Mouse (Mus musculus): Measurements from ENCODE around the gene Vpreb2. TPM values are rescaled to one million over a fixed set of nuclear protein-coding genes. Genes with fewer than 3 reads are reported as not detected.
"Not testable (repeated sequence)": the region's sequence is repeated elsewhere in the genome, so short reads cannot be mapped to it uniquely, and the experiment has no call there.

Vpreb2 gene
- polyA plus RNA-seq, 1 experiment from 2014 or later: not detected

- H3K9me3 ChIP-seq (replicated peaks; ENCODE audit: control insufficient read depth, low read length, poor library complexity, severe bottlenecking): no peaks in the 10 kb centered on the region
Observed at GRCm38 (mm10) chr16:17945081-17945831, 35.0 kb upstream of the Vpreb2 start.

GRCm38 (mm10) chr16:17949421-17949877 lies 30.8 kb upstream of the Vpreb2 start:
- ATAC-seq: peak; percentile 89
- 3% methylated on average over 2 of the region's 2 CpGs for WGBS
- H3K27ac ChIP-seq (ENCODE audit: low read length): peak overlapping the region; percentile 63; the same call in 1 of the 2 replicates

More at GRCm38 (mm10) chr16:17945081-17945831, 35.0 kb upstream of the Vpreb2 start:
- no peak overlapping the region for H3K27ac ChIP-seq (ENCODE audit: low read length)
- WGBS: 59% methylated on average over 7 of the region's 7 CpGs
- H3K4me1 ChIP-seq (ENCODE audit: control insufficient read depth, insufficient read depth, low read length): peaks cover 7% of the 10 kb centered on the region; the same call in 1 of the 2 replicates
- ATAC-seq: no peak
- H3K27me3 ChIP-seq (ENCODE audit: control insufficient read depth, insufficient read depth, low read depth, low read length): no peaks in the 10 kb centered on the region
- H3K4me2 ChIP-seq (ENCODE audit: low read length): no peak overlapping the region
- H3K36me3 ChIP-seq (ENCODE audit: control insufficient read depth, insufficient read depth, low read length): no peaks in the 10 kb centered on the region
- H3K4me3 ChIP-seq (ENCODE audit: low read depth, low read length): no peak overlapping the region
- H3K9ac ChIP-seq (ENCODE audit: low read depth, low read length): no peak overlapping the region

GRCm38 (mm10) chr16:17950068-17950467 lies 30.2 kb upstream of the Vpreb2 start:
- no peaks in the 10 kb centered on the region for H3K9me3 ChIP-seq (replicated peaks; ENCODE audit: control insufficient read depth, low read length, poor library complexity, severe bottlenecking)
- peak; percentile 32; the same call in 1 of the 2 replicates for ATAC-seq
- no peaks in the 10 kb centered on the region for H3K36me3 ChIP-seq (ENCODE audit: control insufficient read depth, insufficient read depth, low read length)
- no peaks in the 10 kb centered on the region for H3K27me3 ChIP-seq (ENCODE audit: control insufficient read depth, insufficient read depth, low read depth, low read length)
- peak overlapping the region; percentile 34; the same call in 1 of the 2 replicates for H3K27ac ChIP-seq (ENCODE audit: low read length)
- peaks cover 8% of the 10 kb centered on the region; the same call in 1 of the 2 replicates for H3K4me1 ChIP-seq (ENCODE audit: control insufficient read depth, insufficient read depth, low read length)
- H3K9ac ChIP-seq (ENCODE audit: low read depth, low read length): no peak overlapping the region
- H3K4me2 ChIP-seq (ENCODE audit: low read length): no peak overlapping the region
- H3K4me3 ChIP-seq (ENCODE audit: low read depth, low read length): no peak overlapping the region
- 19% methylated on average over 4 of the region's 4 CpGs for WGBS

More at GRCm38 (mm10) chr16:17949421-17949877, 30.8 kb upstream of the Vpreb2 start:
- no peak overlapping the region for H3K4me3 ChIP-seq (ENCODE audit: low read depth, low read length)
- no peaks in the 10 kb centered on the region for H3K36me3 ChIP-seq (ENCODE audit: control insufficient read depth, insufficient read depth, low read length)
- no peaks in the 10 kb centered on the region for H3K9me3 ChIP-seq (replicated peaks; ENCODE audit: control insufficient read depth, low read length, poor library complexity, severe bottlenecking)
- H3K9ac ChIP-seq (ENCODE audit: low read depth, low read length): peak overlapping the region; percentile 30; the same call in 1 of the 2 replicates
- H3K27me3 ChIP-seq (ENCODE audit: control insufficient read depth, insufficient read depth, low read depth, low read length): no peaks in the 10 kb centered on the region
- H3K4me1 ChIP-seq (ENCODE audit: control insufficient read depth, insufficient read depth, low read length): peaks cover 8% of the 10 kb centered on the region; the same call in 1 of the 2 replicates
- H3K4me2 ChIP-seq (ENCODE audit: low read length): no peak overlapping the region

GRCm38 (mm10) chr16:17951618-17952017 lies 28.6 kb upstream of the Vpreb2 start:
- H3K4me1 ChIP-seq (ENCODE audit: control insufficient read depth, insufficient read depth, low read length): peaks cover 8% of the 10 kb centered on the region; the same call in 1 of the 2 replicates

GRCm38 (mm10) chr16:17956052-17956638 lies 24.1 kb upstream of the Vpreb2 start:
- H3K4me2 ChIP-seq (ENCODE audit: low read length); ATAC-seq; H3K4me1 ChIP-seq (ENCODE audit: control insufficient read depth, insufficient read depth, low read length); H3K9me3 ChIP-seq (replicated peaks; ENCODE audit: control insufficient read depth, low read length, poor library complexity, severe bottlenecking); H3K4me3 ChIP-seq (ENCODE audit: low read depth, low read length); H3K27ac ChIP-seq (ENCODE audit: low read length); H3K27me3 ChIP-seq (ENCODE audit: control insufficient read depth, insufficient read depth, low read depth, low read length); H3K9ac ChIP-seq (ENCODE audit: low read depth, low read length); H3K36me3 ChIP-seq (ENCODE audit: control insufficient read depth, insufficient read depth, low read length): not testable (repeated sequence)
- WGBS: 94% methylated on average over 16 of the region's 17 CpGs

More at GRCm38 (mm10) chr16:17951618-17952017, 28.6 kb upstream of the Vpreb2 start:
- Histone ChIP-seq H3K4me2 (ENCODE audit: low read length) (no peak overlapping the region), H3K4me3 (ENCODE audit: low read depth, low read length) (no peak overlapping the region), H3K27me3 (ENCODE audit: control insufficient read depth, insufficient read depth, low read depth, low read length) (no peaks in the 10 kb centered on the region), H3K9ac (ENCODE audit: low read depth, low read length) (no peak overlapping the region), H3K36me3 (ENCODE audit: control insufficient read depth, insufficient read depth, low read length) (no peaks in the 10 kb centered on the region), H3K9me3 (replicated peaks; ENCODE audit: control insufficient read depth, low read length, poor library complexity, severe bottlenecking) (no peaks in the 10 kb centered on the region), H3K27ac (ENCODE audit: low read length) (no peak overlapping the region)
- WGBS: 95% methylated on average over 3 of the region's 4 CpGs
- ATAC-seq: no peak

GRCm38 (mm10) chr16:17962091-17962490 lies 18.1 kb upstream of the Vpreb2 start:
- 81% methylated on average over 7 of the region's 7 CpGs for WGBS

GRCm38 (mm10) chr16:17971853-17972252 lies 8.4 kb upstream of the Vpreb2 start:
- Histone ChIP-seq H3K36me3 (ENCODE audit: control insufficient read depth, insufficient read depth, low read length) (no peaks in the 10 kb centered on the region), H3K27me3 (ENCODE audit: control insufficient read depth, insufficient read depth, low read depth, low read length) (no peaks in the 10 kb centered on the region), H3K27ac (ENCODE audit: low read length) (no peak overlapping the region), H3K9me3 (replicated peaks; ENCODE audit: control insufficient read depth, low read length, poor library complexity, severe bottlenecking) (no peaks in the 10 kb centered on the region), H3K4me3 (ENCODE audit: low read depth, low read length) (no peak overlapping the region), H3K4me2 (ENCODE audit: low read length) (no peak overlapping the region), H3K4me1 (ENCODE audit: control insufficient read depth, insufficient read depth, low read length) (no peaks in the 10 kb centered on the region), H3K9ac (ENCODE audit: low read depth, low read length) (no peak overlapping the region)
- no peak for ATAC-seq
- 80% methylated on average over 5 of the region's 5 CpGs for WGBS

More at GRCm38 (mm10) chr16:17962091-17962490, 18.1 kb upstream of the Vpreb2 start:
- Histone ChIP-seq H3K9ac (ENCODE audit: low read depth, low read length) (no peak overlapping the region), H3K4me3 (ENCODE audit: low read depth, low read length) (no peak overlapping the region), H3K4me1 (ENCODE audit: control insufficient read depth, insufficient read depth, low read length) (no peaks in the 10 kb centered on the region), H3K9me3 (replicated peaks; ENCODE audit: control insufficient read depth, low read length, poor library complexity, severe bottlenecking) (no peaks in the 10 kb centered on the region), H3K27me3 (ENCODE audit: control insufficient read depth, insufficient read depth, low read depth, low read length) (no peaks in the 10 kb centered on the region), H3K36me3 (ENCODE audit: control insufficient read depth, insufficient read depth, low read length) (no peaks in the 10 kb centered on the region), H3K4me2 (ENCODE audit: low read length) (no peak overlapping the region), H3K27ac (ENCODE audit: low read length) (no peak overlapping the region)
- no peak for ATAC-seq

GRCm38 (mm10) chr16:17977840-17978239 lies 2.4 kb upstream of the Vpreb2 start:
- H3K9ac ChIP-seq (ENCODE audit: low read depth, low read length); H3K9me3 ChIP-seq (replicated peaks; ENCODE audit: control insufficient read depth, low read length, poor library complexity, severe bottlenecking); H3K4me1 ChIP-seq (ENCODE audit: control insufficient read depth, insufficient read depth, low read length); ATAC-seq; H3K27ac ChIP-seq (ENCODE audit: low read length); H3K4me2 ChIP-seq (ENCODE audit: low read length); H3K36me3 ChIP-seq (ENCODE audit: control insufficient read depth, insufficient read depth, low read length); H3K4me3 ChIP-seq (ENCODE audit: low read depth, low read length); H3K27me3 ChIP-seq (ENCODE audit: control insufficient read depth, insufficient read depth, low read depth, low read length): not testable (repeated sequence)
- 67% methylated on average over 7 of the region's 7 CpGs for WGBS

GRCm38 (mm10) chr16:17983201-17983600 lies 3.0 kb downstream of the Vpreb2 start:
- Histone ChIP-seq H3K4me1 (ENCODE audit: control insufficient read depth, insufficient read depth, low read length) (no peaks in the 10 kb centered on the region), H3K27ac (ENCODE audit: low read length) (no peak overlapping the region), H3K4me2 (ENCODE audit: low read length) (no peak overlapping the region), H3K9ac (ENCODE audit: low read depth, low read length) (no peak overlapping the region), H3K4me3 (ENCODE audit: low read depth, low read length) (no peak overlapping the region), H3K27me3 (ENCODE audit: control insufficient read depth, insufficient read depth, low read depth, low read length) (no peaks in the 10 kb centered on the region), H3K9me3 (replicated peaks; ENCODE audit: control insufficient read depth, low read length, poor library complexity, severe bottlenecking) (no peaks in the 10 kb centered on the region), H3K36me3 (ENCODE audit: control insufficient read depth, insufficient read depth, low read length) (no peaks in the 10 kb centered on the region)
- 82% methylated on average over 2 of the region's 2 CpGs for WGBS
- ATAC-seq: no peak

Data from midbrain, embryonic 16.5 days (tissue).